Mouse (Mus musculus): Measurements from ENCODE around the gene Fxyd1. TPM values are rescaled to one million over a fixed set of nuclear protein-coding genes. Genes with fewer than 3 reads are reported as not detected.
A peak's percentile ranks its signal among the peaks of the same experiment; 100 is the strongest.

Gene Fxyd1
- total and polyA plus RNA-seq, 3 experiments, result 839 to 1,851 (median 985) TPM

DNA sequence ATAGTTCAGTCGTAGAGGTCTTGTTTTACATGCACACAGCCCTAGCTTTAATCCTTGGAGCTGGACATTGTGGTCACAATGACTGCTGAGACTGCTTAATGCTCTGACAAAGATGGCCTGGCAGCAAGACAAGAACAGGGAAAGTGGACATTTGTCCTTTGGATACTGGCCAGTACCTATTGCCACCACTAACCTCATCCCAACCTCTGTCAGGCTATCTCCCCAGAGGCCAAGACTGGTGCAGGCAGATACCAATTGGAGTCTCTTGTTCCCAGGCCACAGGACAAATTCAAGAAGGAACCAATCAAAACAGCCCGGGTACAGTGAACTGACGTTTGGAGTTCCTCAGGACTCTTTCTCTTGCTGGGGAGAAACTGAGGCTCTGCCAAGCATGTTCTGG, 31.2 kb upstream of the Fxyd1 start:
- no peaks in the 10 kb centered on the region for H3K79me2 ChIP-seq (replicated peaks; ENCODE audit: control insufficient read depth, insufficient read depth, low read length)
- intact Hi-C loops (cut with DNase I), result no loop called here
- WGBS, result 47% methylated on average over 3 of the region's 3 CpGs
- peak overlapping the region; percentile 52 for H3K27ac ChIP-seq
- no peaks in the 10 kb centered on the region for H3K27me3 ChIP-seq (ENCODE audit: control insufficient read depth, insufficient read depth, low read length)
- peaks cover 13% of the 10 kb centered on the region for H3K4me1 ChIP-seq (ENCODE audit: control insufficient read depth, insufficient read depth, low read length)
- H3K4me3 ChIP-seq, result no peak overlapping the region
- no peak for DNase-seq
- no peaks in the 10 kb centered on the region for H3K36me3 ChIP-seq (ENCODE audit: control insufficient read depth, insufficient read depth, low read length)
- no peak for TF ChIP-seq EP300 (IDR thresholded peaks at IDR 0.05; ENCODE audit: insufficient read depth, low read depth, low read length)
- TF ChIP-seq CTCF (IDR thresholded peaks at IDR 0.05), result no peak
- no peak for TF ChIP-seq POLR2A (IDR thresholded peaks at IDR 0.05; ENCODE audit: insufficient read depth, low read depth, low read length)
- H3K9ac ChIP-seq (ENCODE audit: low read depth, low read length), result no peak overlapping the region

DNA sequence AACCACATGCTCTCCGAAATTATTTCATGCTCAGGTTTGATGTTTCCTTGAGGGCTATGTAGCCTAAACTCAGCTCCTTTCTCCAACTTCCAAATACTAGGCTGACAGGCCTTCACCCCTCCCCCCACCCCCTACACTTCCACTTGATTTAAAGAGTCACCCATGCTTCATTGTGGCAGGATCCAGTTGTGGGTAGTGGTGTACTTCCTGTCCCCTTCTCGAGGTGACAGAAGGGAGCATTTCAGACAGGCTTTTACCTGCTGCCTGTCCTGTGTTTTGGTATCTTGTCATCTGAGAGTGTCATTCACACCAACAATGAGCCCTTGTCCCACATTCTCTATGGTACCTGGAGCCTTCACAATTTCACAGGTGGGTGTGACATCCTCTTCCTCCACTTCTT, 30.3 kb upstream of the Fxyd1 start:
- peak overlapping the region; percentile 31 for H3K27ac ChIP-seq
- no peak for DNase-seq
- H3K4me3 ChIP-seq, result no peak overlapping the region
- peaks cover 18% of the 10 kb centered on the region for H3K4me1 ChIP-seq (ENCODE audit: control insufficient read depth, insufficient read depth, low read length)
- intact Hi-C loops (cut with DNase I), result no loop called here
- H3K36me3 ChIP-seq (ENCODE audit: control insufficient read depth, insufficient read depth, low read length), result no peaks in the 10 kb centered on the region
- no peaks in the 10 kb centered on the region for H3K79me2 ChIP-seq (replicated peaks; ENCODE audit: control insufficient read depth, insufficient read depth, low read length)
- H3K9ac ChIP-seq (ENCODE audit: low read depth, low read length), result no peak overlapping the region
- 45% methylated on average over 2 of the region's 2 CpGs for WGBS
- no peaks in the 10 kb centered on the region for H3K27me3 ChIP-seq (ENCODE audit: control insufficient read depth, insufficient read depth, low read length)
- TF ChIP-seq EP300 (IDR thresholded peaks at IDR 0.05; ENCODE audit: insufficient read depth, low read depth, low read length) (no peak), CTCF (IDR thresholded peaks at IDR 0.05) (no peak)

DNA sequence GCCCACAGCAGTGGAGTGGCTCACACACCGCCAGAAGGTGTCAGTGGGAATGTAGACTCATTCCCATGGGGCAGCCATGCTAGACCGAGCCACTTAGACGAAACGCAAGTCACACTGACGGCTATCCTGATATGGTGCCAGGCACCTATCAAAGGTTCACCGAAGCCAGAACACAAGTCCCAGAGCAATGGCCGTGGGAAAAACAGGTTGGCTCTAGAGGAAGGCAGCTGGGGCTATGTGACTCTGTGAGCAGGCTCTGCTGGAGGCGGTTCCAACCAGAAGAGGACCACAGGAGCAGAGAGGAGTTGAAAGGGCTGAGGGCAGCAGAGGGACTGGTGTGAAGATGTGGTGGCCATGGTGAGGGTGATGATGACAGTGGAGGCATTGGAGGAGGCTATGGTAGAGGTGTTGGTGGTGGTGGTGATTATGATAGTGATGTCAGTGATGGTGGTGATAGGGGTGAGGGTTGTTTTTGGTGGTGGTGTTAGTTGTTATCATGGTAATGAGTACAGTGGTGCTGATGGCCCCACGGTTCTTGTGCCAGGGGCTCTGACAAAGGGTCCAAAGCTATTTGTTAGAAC, 29.3 kb upstream of the Fxyd1 start:
- Histone ChIP-seq H3K36me3 (ENCODE audit: control insufficient read depth, insufficient read depth, low read length) (no peaks in the 10 kb centered on the region), H3K4me1 (ENCODE audit: control insufficient read depth, insufficient read depth, low read length) (peaks cover 18% of the 10 kb centered on the region), H3K27ac (peak overlapping the region; percentile 87), H3K9ac (ENCODE audit: low read depth, low read length) (no peak overlapping the region), H3K27me3 (ENCODE audit: control insufficient read depth, insufficient read depth, low read length) (no peaks in the 10 kb centered on the region), H3K79me2 (replicated peaks; ENCODE audit: control insufficient read depth, insufficient read depth, low read length) (no peaks in the 10 kb centered on the region), H3K4me3 (no peak overlapping the region)
- intact Hi-C loops (cut with DNase I), result no loop called here
- TF ChIP-seq EP300 (IDR thresholded peaks at IDR 0.05; ENCODE audit: insufficient read depth, low read depth, low read length) (no peak), POLR2A (IDR thresholded peaks at IDR 0.05; ENCODE audit: insufficient read depth, low read depth, low read length) (no peak), CTCF (IDR thresholded peaks at IDR 0.05) (no peak)
- no peak for DNase-seq
- WGBS, result 78% methylated on average over 9 of the region's 9 CpGs

DNA sequence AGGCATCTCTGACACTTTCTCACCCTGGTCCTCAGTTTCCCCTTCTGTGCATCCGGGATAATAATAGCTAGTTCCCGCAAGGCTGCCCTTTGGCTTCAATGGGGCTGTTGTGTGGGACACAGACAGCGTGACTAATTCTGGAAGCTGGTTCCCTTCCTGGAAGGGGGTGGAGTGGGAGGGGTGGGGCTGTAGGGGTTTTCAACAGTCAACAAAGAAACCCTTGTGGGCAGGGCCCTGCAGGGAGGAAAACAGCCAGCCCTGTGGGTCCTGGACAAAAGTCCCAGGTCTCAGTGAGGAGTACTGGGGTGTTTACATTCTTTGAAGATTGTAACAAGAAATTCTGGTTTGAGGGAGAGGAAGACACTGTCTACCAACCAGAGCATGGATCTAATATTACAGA, 28.2 kb upstream of the Fxyd1 start:
- peak overlapping the region; percentile 87 for H3K27ac ChIP-seq
- TF ChIP-seq EP300 (IDR thresholded peaks at IDR 0.05; ENCODE audit: insufficient read depth, low read depth, low read length) (peak; percentile 34; the same call in 1 of the 2 replicates), CTCF (IDR thresholded peaks at IDR 0.05) (no peak), POLR2A (IDR thresholded peaks at IDR 0.05; ENCODE audit: insufficient read depth, low read depth, low read length) (peak; percentile 34; the same call in 1 of the 2 replicates)
- intact Hi-C loops (cut with DNase I), result no loop called here
- H3K79me2 ChIP-seq (replicated peaks; ENCODE audit: control insufficient read depth, insufficient read depth, low read length), result no peaks in the 10 kb centered on the region
- H3K27me3 ChIP-seq (ENCODE audit: control insufficient read depth, insufficient read depth, low read length), result no peaks in the 10 kb centered on the region
- peaks cover 18% of the 10 kb centered on the region for H3K4me1 ChIP-seq (ENCODE audit: control insufficient read depth, insufficient read depth, low read length)
- no peak overlapping the region for H3K9ac ChIP-seq (ENCODE audit: low read depth, low read length)
- no peaks in the 10 kb centered on the region for H3K36me3 ChIP-seq (ENCODE audit: control insufficient read depth, insufficient read depth, low read length)
- DNase-seq, result peak; percentile 71 to 77
- WGBS, result 2% methylated on average over 3 of the region's 3 CpGs
- no peak overlapping the region for H3K4me3 ChIP-seq

DNA sequence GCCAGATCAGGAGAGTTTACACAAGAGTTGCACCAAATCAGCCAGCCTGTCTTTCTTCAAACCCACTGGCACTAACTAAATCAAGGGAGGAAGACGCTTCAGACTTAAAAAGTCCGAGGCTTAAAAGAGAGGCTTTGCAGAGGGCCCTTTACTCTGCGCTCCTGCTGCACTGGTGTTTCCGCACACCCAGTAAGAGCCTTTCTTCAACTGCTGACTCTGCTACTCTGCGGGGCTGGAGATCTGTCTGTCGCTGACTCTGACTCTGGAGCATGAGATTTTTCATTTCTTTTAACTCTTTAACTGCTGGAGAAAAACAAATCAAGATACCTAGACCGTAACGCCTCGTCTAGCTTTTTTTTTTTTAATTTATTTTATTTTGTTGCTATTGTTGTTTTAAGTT, 27.1 kb upstream of the Fxyd1 start:
- intact Hi-C loops (cut with DNase I), result no loop called here
- TF ChIP-seq POLR2A (IDR thresholded peaks at IDR 0.05; ENCODE audit: insufficient read depth, low read depth, low read length), result no peak
- no peak for TF ChIP-seq CTCF (IDR thresholded peaks at IDR 0.05)
- no peak for TF ChIP-seq EP300 (IDR thresholded peaks at IDR 0.05; ENCODE audit: insufficient read depth, low read depth, low read length)
- Histone ChIP-seq H3K4me3 (no peak overlapping the region), H3K27ac (peak overlapping the region; percentile 87), H3K79me2 (replicated peaks; ENCODE audit: control insufficient read depth, insufficient read depth, low read length) (no peaks in the 10 kb centered on the region), H3K36me3 (ENCODE audit: control insufficient read depth, insufficient read depth, low read length) (no peaks in the 10 kb centered on the region), H3K4me1 (ENCODE audit: control insufficient read depth, insufficient read depth, low read length) (peaks cover 18% of the 10 kb centered on the region), H3K27me3 (ENCODE audit: control insufficient read depth, insufficient read depth, low read length) (no peaks in the 10 kb centered on the region), H3K9ac (ENCODE audit: low read depth, low read length) (no peak overlapping the region)
- no peak for DNase-seq
- 72% methylated on average over 9 of the region's 9 CpGs for WGBS

DNA sequence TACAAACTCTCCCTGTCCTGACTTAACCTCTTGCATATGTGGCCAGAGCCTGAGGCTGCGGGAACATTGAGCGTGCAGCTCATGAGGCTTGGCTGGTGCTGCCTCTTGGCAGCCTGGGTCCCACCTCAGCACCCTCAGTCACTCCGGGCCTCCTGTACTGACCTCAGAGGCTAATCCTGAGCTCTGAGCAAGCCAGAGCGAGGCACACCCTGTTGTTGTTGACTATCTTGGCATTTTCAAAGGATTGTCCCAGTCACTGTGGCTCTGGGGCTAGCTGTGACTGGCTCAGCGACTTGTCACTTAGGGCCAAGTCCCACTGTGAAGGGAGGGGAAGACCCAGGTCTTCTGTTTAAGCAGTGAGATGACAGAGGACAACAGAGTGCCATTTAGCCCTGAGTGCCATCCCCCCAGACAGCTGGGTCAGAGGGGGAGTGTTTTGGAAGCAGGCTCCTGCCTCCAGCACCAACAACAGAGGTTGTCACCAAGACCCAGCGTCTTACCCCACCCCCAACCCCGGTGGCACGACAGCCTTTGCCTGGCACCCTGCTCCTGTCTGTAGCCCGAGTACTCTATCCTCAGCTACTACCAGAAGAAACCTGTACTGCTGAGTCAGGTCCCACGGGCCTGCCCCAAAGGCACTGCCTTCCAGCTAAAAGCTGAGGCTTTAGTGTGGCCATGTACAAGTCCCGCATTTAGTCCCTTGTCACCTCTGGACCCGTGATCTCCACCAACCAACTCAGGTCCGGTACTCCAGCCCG, 26.0 kb upstream of the Fxyd1 start:
- Histone ChIP-seq H3K4me3 (no peak overlapping the region), H3K27me3 (ENCODE audit: control insufficient read depth, insufficient read depth, low read length) (no peaks in the 10 kb centered on the region), H3K4me1 (ENCODE audit: control insufficient read depth, insufficient read depth, low read length) (peaks cover 16% of the 10 kb centered on the region), H3K79me2 (replicated peaks; ENCODE audit: control insufficient read depth, insufficient read depth, low read length) (no peaks in the 10 kb centered on the region), H3K9ac (ENCODE audit: low read depth, low read length) (peak overlapping the region; percentile 21), H3K27ac (peak overlapping the region; percentile 87), H3K36me3 (ENCODE audit: control insufficient read depth, insufficient read depth, low read length) (no peaks in the 10 kb centered on the region)
- 58% methylated on average over 14 of the region's 14 CpGs for WGBS
- intact Hi-C loops (cut with DNase I), result no loop called here
- peak; percentile 42; the same call in 1 of the 2 replicates for TF ChIP-seq POLR2A (IDR thresholded peaks at IDR 0.05; ENCODE audit: insufficient read depth, low read depth, low read length)
- no peak for TF ChIP-seq CTCF (IDR thresholded peaks at IDR 0.05)
- TF ChIP-seq EP300 (IDR thresholded peaks at IDR 0.05; ENCODE audit: insufficient read depth, low read depth, low read length), result peak; percentile 98
- peak; percentile 82 to 88 for DNase-seq
